Mouse (Mus musculus) heart, embryonic 11.5 days (tissue): ENCODE measurements around the gene B4galnt1. TPM values are rescaled to one million over a fixed set of nuclear protein-coding genes. Genes with fewer than 3 reads are reported as not detected.
"Not testable (repeated sequence)": the region's sequence is repeated elsewhere in the genome, so short reads cannot be mapped to it uniquely, and the experiment has no call there.

Experiments
- ATAC-seq: fragments of 200-750 bp; cut with Nextera tagmentation; replicated peaks from 2 replicates; pipeline ENCODE4 v1.8.0; 2017; ENCODE audit warnings: moderate library complexity; ENCODE audit not compliant: insufficient number of reproducible peaks, low FRiP score, low TSS enrichment
- H3K27ac ChIP-seq: fragments of 300-500 bp; sonication (generic); 2 replicates; pipeline ENCODE4 v1.5.1; 2014; ENCODE audit warnings: mild to moderate bottlenecking, low read depth, low read length
- H3K27me3 ChIP-seq: fragments of 300-500 bp; sonication (generic); 2 replicates; pipeline ENCODE4 v1.6.1; 2014; ENCODE audit warnings: mild to moderate bottlenecking, low read length, mixed read lengths; ENCODE audit not compliant: control insufficient read depth, insufficient read depth
- H3K36me3 ChIP-seq: fragments of 300-500 bp; sonication (generic); 2 replicates; pipeline ENCODE4 v1.6.1; 2014; ENCODE audit warnings: mild to moderate bottlenecking, low read length, moderate library complexity, mixed read lengths; ENCODE audit not compliant: control insufficient read depth, insufficient read depth
- H3K4me1 ChIP-seq: fragments of 300-500 bp; sonication (generic); 2 replicates; pipeline ENCODE4 v1.6.1; 2014; ENCODE audit warnings: low read length; ENCODE audit not compliant: control insufficient read depth, insufficient read depth
- H3K4me2 ChIP-seq: fragments of 300-500 bp; sonication (generic); 2 replicates; pipeline ENCODE4 v1.6.1; 2014; ENCODE audit warnings: mild to moderate bottlenecking, moderate library complexity
- H3K4me3 ChIP-seq: fragments of 300-500 bp; sonication (generic); 2 replicates; pipeline ENCODE4 v1.5.1; 2014; ENCODE audit warnings: low read depth, low read length
- H3K9ac ChIP-seq: fragments of 300-500 bp; sonication (generic); 2 replicates; pipeline ENCODE4 v1.6.1; 2014; ENCODE audit warnings: mild to moderate bottlenecking, low read depth, low read length, moderate library complexity
- H3K9me3 ChIP-seq: fragments of 300-500 bp; sonication (generic); replicated peaks from 2 replicates; pipeline ENCODE4 v1.6.1; 2016; ENCODE audit warnings: low read length; ENCODE audit not compliant: control insufficient read depth
- WGBS: fragments of 180-500 bp; shearing (Covaris S2); extraction: QIAGEN DNeasy Blood & Tissue Kit; methylation state at CpG from one replicate; pipeline ENCODE4 v1.1.7; 2014; ENCODE audit not compliant: insufficient replicate concordance; 5-methylcytosine and 5-hydroxymethylcytosine counted together
- polyA plus RNA-seq: library from polyadenylated mRNA; unstranded; fragments of >200 nt; fragmentation: Nextera tagmentation; extraction: Ambion mirVana; gene quantifications from 2 replicates; pipeline ENCODE4 v1.2.1, GENCODE M21; 2014

B4galnt1 gene
- polyA plus RNA-seq, 1 experiment from 2014 or later = 1.8 TPM

DNA sequence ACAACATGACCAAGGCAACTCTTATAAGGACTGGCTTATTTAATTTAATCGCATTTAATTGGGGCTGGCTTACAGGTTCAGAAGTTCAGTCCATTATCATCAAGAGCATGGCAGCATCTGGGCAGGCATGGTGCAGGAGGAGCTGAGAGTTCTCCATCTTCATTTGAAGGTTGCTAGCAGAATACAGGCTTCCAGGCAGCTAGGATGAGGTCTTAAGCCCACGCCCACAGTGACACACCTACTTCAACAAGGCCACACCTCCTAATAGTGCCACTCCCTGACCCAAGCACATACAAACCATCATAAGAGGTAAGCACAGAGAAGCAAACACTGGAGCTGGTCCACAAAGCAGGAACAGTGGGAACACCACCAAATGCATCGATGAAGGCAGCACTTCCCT is 13.8 kb upstream of the B4galnt1 start:
- H3K4me2 ChIP-seq, H3K9me3 ChIP-seq, H3K36me3 ChIP-seq, H3K4me1 ChIP-seq, H3K9ac ChIP-seq, H3K27me3 ChIP-seq, H3K4me3 ChIP-seq, H3K27ac ChIP-seq, ATAC-seq: not testable (repeated sequence)
- 76% methylated on average over 3 of the region's 3 CpGs for WGBS

DNA sequence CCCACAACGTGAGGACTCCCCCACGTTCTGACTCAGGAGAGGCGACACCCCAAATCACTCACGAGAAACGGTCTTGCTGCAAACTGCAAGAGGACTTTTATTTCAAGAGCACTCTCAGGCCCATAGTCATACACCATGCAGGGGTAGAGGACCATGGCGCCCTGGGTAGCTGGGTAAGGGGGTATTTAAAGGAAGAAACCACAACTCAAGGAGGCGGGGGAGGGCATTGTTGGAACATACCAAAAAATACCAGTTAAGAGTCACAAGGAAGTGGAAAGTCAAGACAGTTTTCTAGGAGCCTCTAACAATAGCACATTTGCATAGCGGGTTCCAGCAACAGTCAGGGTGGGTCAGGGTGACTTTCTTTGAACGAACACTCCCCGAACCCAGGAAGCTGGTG is 12.5 kb upstream of the B4galnt1 start:
- WGBS = 81% methylated on average over 10 of the region's 10 CpGs
- H3K4me1 ChIP-seq, H3K27ac ChIP-seq, H3K4me2 ChIP-seq, H3K4me3 ChIP-seq, H3K27me3 ChIP-seq, H3K36me3 ChIP-seq, H3K9ac ChIP-seq, H3K9me3 ChIP-seq, ATAC-seq: not testable (repeated sequence)

DNA sequence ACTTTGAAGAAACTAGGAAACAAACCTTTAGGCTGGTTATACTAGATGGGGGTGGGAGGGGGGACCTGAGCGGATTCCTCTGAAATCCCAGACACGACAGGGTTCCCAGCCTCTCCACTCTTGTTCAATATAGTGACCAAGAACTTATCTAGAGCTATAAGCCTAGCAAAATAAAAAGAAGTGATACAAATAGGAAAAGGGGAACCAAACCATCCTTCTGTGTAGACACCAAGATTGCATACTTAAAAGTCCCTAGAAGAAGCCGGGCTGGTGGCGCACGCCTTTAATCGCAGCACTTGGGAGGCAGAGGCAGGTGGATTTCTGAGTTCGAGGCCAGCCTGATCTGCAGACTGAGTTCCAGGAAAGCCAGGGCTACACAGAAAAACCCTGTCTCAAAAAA is 11.7 kb upstream of the B4galnt1 start:
- 93% methylated on average over 7 of the region's 7 CpGs for WGBS
- ATAC-seq = no peak
- Histone ChIP-seq H3K4me1 (no peaks in the 10 kb centered on the region), H3K4me2 (no peak overlapping the region), H3K27ac (no peak overlapping the region), H3K27me3 (no peaks in the 10 kb centered on the region), H3K4me3 (no peak overlapping the region), H3K9ac (no peak overlapping the region), H3K36me3 (no peaks in the 10 kb centered on the region), H3K9me3 (no peaks in the 10 kb centered on the region)

DNA sequence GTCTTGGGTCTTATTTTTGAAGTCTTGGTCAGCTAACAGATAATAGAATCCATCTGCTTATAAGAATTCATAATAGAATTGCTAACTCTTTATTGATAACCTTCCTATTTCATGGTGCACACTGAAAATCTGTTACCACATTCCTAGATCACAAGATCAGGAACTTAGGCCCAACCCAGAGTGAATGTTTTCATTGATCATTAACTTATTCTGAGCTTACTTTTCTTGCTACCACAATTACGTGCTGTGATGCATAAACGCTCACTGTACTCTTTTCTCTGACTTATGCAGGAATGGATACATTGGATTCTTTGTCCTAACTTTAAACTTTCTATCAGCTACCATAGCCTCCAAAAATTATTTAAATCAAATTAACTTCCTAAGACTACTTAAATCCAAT is 10.8 kb upstream of the B4galnt1 start:
- ATAC-seq = no peak
- no peak overlapping the region for H3K4me2 ChIP-seq
- H3K9ac ChIP-seq = no peak overlapping the region
- 76% methylated on average over 2 of the region's 2 CpGs for WGBS
- H3K4me3 ChIP-seq = no peak overlapping the region
- H3K4me1 ChIP-seq = no peaks in the 10 kb centered on the region
- H3K27ac ChIP-seq = no peak overlapping the region
- H3K9me3 ChIP-seq = no peaks in the 10 kb centered on the region
- no peaks in the 10 kb centered on the region for H3K36me3 ChIP-seq
- no peaks in the 10 kb centered on the region for H3K27me3 ChIP-seq

DNA sequence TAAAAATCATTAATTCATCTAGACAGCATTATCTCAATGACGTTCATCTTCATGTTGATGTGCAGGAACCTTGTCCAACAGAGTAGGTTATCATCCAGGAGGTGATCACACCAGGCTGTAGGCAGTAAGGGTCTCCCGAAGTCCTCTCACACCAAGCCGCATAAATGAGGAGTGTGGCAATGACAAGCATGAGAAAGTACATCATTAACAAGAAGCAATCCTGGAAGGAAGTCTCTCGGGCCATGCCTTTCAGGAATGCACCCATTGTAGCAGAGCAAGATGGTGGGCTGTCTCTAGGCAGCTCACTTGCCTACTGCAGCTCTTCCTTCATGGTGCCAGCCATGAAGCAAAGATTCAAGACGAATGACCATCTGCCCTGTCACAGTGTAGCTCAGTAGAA is 10.4 kb upstream of the B4galnt1 start:
- WGBS = 83% methylated on average over 5 of the region's 5 CpGs
- Histone ChIP-seq H3K9me3 (no peaks in the 10 kb centered on the region), H3K4me1 (no peaks in the 10 kb centered on the region), H3K36me3 (no peaks in the 10 kb centered on the region), H3K27ac (no peak overlapping the region), H3K4me2 (no peak overlapping the region), H3K9ac (no peak overlapping the region), H3K4me3 (no peak overlapping the region), H3K27me3 (no peaks in the 10 kb centered on the region)
- no peak for ATAC-seq

DNA sequence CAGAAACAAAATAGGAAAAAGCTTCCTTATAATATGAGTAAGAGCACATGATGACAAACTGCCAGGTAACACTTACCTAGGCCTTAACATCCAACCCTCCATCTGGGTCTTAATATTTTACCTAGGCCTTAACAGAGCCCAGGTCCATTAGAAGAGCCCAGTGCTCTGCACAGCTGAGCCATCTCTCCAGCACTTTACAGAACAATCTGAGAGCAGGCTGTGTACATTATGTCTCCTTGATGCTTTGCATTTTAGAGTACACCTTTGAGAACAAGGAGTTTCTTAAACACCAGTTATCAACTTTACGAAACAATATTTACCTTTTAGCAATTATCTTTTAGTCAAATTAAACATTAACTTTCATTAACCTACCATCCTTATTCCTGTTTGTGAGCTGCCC is 8.9 kb upstream of the B4galnt1 start:
- no peaks in the 10 kb centered on the region for H3K36me3 ChIP-seq
- H3K27ac ChIP-seq = no peak overlapping the region
- H3K9me3 ChIP-seq = no peaks in the 10 kb centered on the region
- no peak overlapping the region for H3K4me2 ChIP-seq
- H3K9ac ChIP-seq = no peak overlapping the region
- no peaks in the 10 kb centered on the region for H3K27me3 ChIP-seq
- no peak for ATAC-seq
- H3K4me3 ChIP-seq = no peak overlapping the region
- no peaks in the 10 kb centered on the region for H3K4me1 ChIP-seq
- 78% methylated on average over 1 of the region's 1 CpGs for WGBS

DNA sequence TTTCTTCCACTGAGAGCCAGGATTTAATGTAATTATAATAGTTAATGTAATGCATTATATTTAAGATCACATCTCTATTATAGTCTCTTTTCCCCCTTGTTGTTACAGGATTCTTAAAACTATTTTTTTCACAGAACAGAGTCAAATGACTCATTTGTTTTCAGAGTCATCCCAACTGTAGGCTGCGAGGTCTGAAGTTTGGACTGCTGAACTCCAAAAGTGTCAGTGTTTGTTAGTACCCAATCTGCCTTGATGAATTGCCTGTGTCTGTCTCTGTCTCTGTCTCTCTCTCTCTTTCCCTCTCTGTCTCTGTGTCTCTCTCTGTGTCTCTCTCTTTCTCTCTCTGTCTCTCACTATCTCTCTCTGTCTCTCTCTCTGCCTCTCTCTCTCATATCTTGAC is 8.5 kb upstream of the B4galnt1 start:
- ATAC-seq = no peak

DNA sequence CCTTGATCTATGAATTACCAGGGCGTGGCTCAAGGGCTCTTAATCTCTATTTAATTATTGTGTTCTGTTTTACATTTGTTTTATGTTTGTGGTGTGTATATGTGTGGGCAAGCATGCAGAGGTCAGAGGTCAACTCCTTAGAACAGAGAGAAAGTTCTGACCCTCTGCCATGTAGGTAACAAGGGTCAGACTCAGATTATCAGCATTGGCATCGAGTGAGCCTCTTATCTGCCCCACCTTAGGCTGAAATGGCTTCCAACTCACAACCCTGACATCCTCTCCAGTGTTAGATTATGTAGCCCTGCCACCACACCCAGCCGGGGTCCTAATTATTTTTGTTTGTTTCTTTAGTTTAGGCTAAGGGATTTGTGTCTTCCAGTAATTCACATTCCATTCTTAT is 6.6 kb upstream of the B4galnt1 start:
- WGBS = 61% methylated on average over 3 of the region's 3 CpGs
- Histone ChIP-seq H3K36me3 (no peaks in the 10 kb centered on the region), H3K27ac (no peak overlapping the region), H3K4me2 (no peak overlapping the region), H3K4me3 (no peak overlapping the region), H3K9me3 (no peaks in the 10 kb centered on the region), H3K27me3 (peaks cover 5% of the 10 kb centered on the region; the same call in 1 of the 2 replicates), H3K9ac (no peak overlapping the region), H3K4me1 (no peaks in the 10 kb centered on the region)
- ATAC-seq = no peak

More for the DNA sequence above, 8.5 kb upstream of the B4galnt1 start:
- Histone ChIP-seq H3K27me3 (no peaks in the 10 kb centered on the region), H3K4me3 (no peak overlapping the region), H3K27ac (no peak overlapping the region), H3K4me2 (no peak overlapping the region), H3K36me3 (no peaks in the 10 kb centered on the region), H3K9me3 (no peaks in the 10 kb centered on the region), H3K9ac (no peak overlapping the region), H3K4me1 (no peaks in the 10 kb centered on the region)
- 67% methylated on average over 1 of the region's 1 CpGs for WGBS

DNA sequence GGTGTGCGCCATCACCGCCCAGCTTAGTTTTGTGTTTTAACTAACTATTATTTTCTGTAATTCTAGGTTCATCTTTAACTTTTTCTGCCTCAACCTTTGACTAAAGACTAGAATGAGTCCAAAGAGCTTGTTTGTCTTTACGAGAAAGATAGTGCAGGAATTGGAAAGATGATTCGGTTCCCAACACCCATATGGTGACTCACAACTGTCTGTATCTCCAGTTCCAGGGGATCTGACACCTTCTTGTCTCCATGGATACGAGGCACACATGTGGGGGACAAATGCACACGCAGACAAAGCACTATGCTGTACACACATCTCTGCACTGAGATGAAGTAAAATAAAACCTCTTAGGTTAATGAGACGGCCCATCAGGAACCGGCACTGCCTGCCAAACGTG is 4.9 kb upstream of the B4galnt1 start:
- WGBS = 79% methylated on average over 9 of the region's 9 CpGs
- no peak for ATAC-seq
- no peaks in the 10 kb centered on the region for H3K36me3 ChIP-seq

More for the DNA sequence above, 4.9 kb upstream of the B4galnt1 start:
- no peak overlapping the region for H3K27ac ChIP-seq
- H3K4me3 ChIP-seq = no peak overlapping the region
- no peak overlapping the region for H3K9ac ChIP-seq
- peaks cover 16% of the 10 kb centered on the region; the same call in 1 of the 2 replicates for H3K27me3 ChIP-seq
- 0 out of 2 replicates have a peak, but pooled peaks cover 4% of the 10 kb centered on the region for H3K4me1 ChIP-seq
- no peaks in the 10 kb centered on the region for H3K9me3 ChIP-seq
- H3K4me2 ChIP-seq = no peak overlapping the region
